Mouse (Mus musculus): ENCODE results near the gene Acod1.
A peak's percentile ranks its signal among the peaks of the same experiment; 100 is the strongest.

Acod1 gene

DNA sequence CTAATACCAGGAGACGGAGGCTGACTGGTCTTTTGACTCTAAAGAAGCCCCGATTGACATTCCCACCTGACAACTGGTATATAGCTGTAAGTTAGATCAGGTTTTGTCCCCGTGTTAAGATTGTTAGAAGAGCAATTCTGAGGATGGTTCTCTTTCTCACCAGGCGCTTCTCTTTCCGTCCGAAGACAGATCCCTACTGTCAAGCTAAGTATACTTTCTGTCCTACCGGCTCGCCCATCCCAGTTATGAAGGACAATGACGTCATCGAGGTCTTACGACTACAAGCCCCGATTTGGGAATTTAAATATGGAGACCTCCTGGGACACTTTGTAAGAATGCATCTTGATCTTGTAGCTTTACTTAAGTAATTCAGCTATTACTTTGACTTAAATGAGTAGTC lies 24.7 kb downstream of the Acod1 start:
- no peak for DNase-seq (ENCODE audit: low read depth in 1 of 2, low spot score in 2 of 2)

DNA sequence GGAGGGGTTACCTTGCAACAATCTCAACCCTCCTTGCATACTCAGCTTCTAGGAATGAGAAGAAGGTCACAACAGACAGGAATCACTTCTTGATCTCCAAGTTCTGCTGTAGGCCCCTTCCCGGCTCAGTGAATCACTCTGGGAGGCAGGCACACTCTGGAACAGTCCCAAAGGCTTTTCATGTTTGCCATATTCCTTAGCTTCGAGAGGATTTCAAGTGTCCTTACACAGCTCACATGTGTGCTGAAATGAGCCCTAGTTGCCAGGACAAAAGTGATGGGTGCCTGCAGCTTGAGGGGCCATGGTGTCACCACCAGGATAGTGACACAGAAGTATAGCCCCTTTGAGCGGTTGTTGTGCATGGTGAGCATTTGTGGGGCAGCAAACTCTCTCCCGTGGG lies 26.0 kb downstream of the Acod1 start:
- DNase-seq (ENCODE audit: low read depth in 1 of 2, low spot score in 2 of 2) = no peak

- no peak for DNase-seq (ENCODE audit: low read depth in 1 of 2, low spot score in 2 of 2)
Measured at GRCm38 (mm10) chr14:103073825-103074224, 27.0 kb downstream of the Acod1 start.

GRCm38 (mm10) chr14:103075166-103075565 lies 28.4 kb downstream of the Acod1 start:
- no peak for DNase-seq (ENCODE audit: low read depth in 1 of 2, low spot score in 2 of 2)

DNA sequence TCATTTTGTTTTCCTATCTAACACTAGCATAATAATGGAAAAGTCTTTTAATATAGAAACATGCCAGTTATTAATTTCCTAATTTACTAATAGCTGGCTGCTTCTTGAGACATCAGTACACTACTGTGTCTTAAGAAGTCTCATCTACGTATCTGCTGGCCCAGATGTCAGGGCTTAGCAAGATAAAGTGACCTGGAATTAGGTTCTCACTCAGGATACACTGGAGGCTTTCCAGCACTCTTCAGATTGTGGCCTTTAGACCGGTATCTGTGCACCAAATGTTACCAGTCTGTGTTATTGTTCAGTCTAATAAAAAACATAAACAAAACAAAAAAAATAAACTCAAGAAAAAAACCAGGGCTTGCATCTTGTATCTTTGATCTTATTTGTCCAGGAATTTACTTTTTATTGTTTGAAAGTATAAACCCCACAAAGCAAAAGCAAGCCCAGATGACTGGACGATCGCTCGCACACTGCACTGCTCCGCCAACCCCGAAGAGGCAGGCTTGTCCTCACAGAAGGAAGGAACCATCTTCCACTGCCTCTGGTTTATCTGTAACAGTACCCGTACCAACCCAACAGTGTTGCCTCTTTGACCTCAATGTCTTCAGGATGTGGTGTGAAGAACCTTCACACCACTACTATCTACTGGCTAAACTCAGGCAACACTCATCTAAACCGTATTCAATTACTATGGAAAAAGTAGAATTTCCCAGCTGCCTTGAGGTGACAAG lies 30.7 kb downstream of the Acod1 start:
- DNase-seq (ENCODE audit: low read depth in 1 of 2, low spot score in 2 of 2) = no peak

GRCm38 (mm10) chr14:103078006-103078912 lies 31.5 kb downstream of the Acod1 start:
- no peak for DNase-seq (ENCODE audit: low read depth in 1 of 2, low spot score in 2 of 2)

DNA sequence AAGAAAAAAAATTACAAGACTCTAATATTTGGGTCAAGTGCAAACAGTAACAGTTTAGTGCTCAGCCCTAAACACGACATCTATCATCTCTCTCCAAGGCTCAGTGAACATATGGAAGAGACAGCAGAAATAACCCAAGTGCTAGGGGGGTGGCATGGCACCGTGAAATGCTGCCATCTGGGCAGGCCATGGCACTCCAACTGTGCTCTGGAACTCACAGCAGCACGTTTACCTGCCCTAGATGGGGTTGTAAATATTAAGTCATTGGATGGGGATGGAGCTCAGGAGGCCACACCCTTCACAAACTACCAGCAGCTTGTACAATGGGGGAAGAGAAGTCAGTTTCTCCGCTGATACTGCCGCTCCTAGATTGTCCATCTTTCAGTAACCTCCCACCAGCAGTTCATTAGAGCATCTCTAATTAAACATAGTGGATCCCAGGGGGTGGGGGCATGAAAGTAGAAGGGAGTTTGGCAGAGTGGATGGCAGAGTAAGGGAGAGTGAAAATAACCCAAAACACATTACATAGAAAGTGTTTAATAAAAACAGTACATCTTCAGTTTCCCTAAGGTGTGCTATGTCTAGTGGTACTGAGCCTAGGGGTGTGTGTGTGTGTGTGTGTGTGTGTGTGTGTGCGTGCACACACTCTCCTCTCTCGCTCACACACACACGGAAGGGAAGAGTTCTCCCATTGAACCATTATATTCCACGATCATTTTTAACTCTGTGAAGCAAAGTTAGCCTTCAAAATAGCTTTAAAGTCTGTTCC lies 32.6 kb downstream of the Acod1 start:
- no peak for DNase-seq (ENCODE audit: low read depth in 1 of 2, low spot score in 2 of 2)

DNA sequence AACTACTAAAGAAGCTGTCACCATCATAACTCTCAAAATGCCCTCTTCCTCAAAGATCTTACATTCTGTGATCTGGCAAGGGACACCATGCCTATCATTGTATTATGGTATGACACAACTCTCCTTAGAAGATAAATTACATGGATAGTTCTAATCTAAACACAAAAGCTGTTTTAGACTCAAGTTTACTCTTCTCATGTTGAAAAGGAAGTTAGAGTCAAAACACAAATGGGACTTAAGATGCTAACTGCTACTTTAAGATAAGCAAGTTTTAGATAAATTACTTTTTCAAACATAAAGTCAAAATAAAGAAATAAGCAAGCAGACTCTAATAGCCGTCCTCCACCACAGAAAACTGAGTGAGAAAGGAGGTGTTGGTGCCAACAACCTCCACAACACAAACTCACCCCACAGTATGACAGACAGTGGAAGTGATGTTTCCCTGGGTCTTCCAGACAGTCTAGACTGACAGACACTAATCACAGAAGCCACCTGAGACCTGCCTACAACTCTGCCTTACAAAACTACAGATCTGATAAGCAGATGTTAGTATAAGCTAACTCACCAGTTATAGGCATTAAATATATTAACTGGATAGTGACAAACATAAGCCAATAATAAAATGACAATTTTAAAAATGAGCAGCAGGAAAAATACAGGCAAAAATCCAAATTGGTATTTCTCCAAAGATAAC lies 39.2 kb downstream of the Acod1 start:
- DNase-seq (ENCODE audit: low read depth in 1 of 2, low spot score in 2 of 2) = no peak

GRCm38 (mm10) chr14:103086671-103087324 lies 40.0 kb downstream of the Acod1 start:
- DNase-seq (ENCODE audit: low read depth in 1 of 2, low spot score in 2 of 2) = no peak

DNA sequence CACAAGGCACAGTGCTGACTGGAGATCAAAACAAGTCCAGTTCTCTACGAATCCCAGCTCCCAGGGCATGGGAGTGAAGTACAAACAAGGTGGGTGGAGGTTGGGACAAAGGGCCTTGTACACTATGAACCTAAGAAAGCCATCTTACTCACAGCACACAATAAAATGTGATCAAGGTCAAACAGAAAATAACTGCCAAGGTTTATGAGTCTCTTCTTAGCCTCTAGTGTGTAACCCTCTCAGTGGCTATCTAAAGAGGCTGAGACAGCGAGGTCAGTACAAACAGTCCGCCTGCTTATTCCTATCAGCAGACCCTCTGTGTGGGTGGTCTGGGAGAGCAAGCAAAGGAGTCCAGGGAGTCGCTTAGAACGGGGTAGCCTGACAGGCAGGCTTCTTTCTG lies 41.1 kb downstream of the Acod1 start:
- no peak for DNase-seq (ENCODE audit: low read depth in 1 of 2, low spot score in 2 of 2)

- no peak for DNase-seq (ENCODE audit: low read depth in 1 of 2, low spot score in 2 of 2)
Measured at GRCm38 (mm10) chr14:103088624-103089023, 41.8 kb downstream of the Acod1 start.

DNA sequence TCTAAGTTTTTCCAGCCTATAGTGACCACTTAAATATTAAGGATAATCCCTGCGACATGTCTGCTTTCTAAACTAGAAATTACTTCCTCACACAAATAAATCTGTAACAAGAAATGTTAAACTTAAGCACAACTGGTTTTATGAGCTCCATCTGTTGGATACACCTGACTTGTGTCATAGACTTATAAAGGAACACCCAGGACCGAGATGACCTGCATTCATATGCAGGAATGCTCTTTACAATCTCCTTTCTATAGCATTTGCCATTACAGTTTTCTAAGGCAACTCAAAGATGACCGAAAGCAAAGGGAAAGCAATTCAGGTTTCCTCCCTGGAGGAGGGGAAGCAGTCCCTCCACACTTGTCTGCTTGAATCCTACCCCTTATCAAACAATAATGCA lies 46.5 kb downstream of the Acod1 start:
- no peak for DNase-seq (ENCODE audit: low read depth in 1 of 2, low spot score in 2 of 2)

DNA sequence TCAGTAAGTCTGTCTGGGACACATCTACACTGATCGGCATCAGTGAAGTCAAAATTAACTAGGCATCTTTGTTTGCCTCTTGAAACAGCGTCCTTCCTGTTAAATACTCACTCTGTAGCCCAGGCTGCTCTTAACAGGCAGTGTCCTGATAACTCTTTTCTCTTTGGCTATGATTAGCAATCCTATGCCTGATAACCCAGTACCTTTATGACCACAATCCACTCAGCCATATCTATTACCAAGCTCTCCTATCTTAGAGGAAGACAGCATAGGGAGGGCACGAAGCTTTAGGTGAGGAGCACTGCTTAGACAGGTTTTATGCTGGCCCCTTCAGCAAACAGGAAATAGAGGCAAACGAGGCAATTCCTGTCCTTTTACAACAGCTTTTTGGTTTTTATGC lies 46.9 kb downstream of the Acod1 start:
- DNase-seq (ENCODE audit: low read depth in 1 of 2, low spot score in 2 of 2) = no peak

- DNase-seq (ENCODE audit: low read depth in 1 of 2, low spot score in 2 of 2) = no peak
Measured at GRCm38 (mm10) chr14:103095036-103095435, 48.3 kb downstream of the Acod1 start.

GRCm38 (mm10) chr14:103095826-103096225 lies 49.0 kb downstream of the Acod1 start:
- no peak for DNase-seq (ENCODE audit: low read depth in 1 of 2, low spot score in 2 of 2)

GRCm38 (mm10) chr14:103096621-103097020 lies 49.8 kb downstream of the Acod1 start:
- DNase-seq (ENCODE audit: low read depth in 1 of 2, low spot score in 2 of 2) = no peak

GRCm38 (mm10) chr14:103098213-103098586 lies 51.4 kb downstream of the Acod1 start:
- DNase-seq (ENCODE audit: low read depth in 1 of 2, low spot score in 2 of 2) = no peak

DNA sequence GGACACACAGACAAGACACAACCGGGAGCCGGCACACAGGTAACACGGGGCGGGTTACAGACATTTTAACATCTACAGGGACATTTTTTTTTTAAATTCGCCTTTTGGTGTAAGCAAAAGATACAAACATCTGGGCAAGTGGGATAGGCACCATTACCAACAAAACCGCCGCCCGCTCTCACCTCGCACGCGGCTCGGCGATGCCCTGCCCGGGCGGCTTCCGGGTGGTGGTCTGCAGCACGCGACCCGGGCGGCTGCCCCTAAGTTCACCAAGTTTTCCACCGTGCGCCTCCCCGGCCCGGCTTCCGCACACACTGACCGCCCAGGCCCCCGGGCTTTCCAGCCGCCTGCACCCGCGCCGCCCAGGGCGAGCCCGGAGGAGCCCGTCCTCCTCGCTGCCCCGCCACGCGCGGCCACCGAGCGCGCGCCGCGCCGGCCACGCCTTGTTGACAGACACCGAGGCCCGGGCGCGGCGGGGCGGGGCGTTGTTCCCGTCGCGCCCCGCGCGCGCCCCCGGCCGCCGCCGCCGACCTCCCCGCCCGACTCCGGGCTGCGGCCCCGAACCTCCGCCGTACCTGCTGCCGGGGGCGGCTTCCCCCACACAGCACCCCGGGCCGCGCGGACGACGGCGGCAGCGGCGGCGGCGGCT lies 51.9 kb downstream of the Acod1 start:
- DNase-seq (ENCODE audit: low read depth in 1 of 2, low spot score in 2 of 2) = peak; percentile 50 to 69

- peak; percentile 75 to 82 for DNase-seq (ENCODE audit: low read depth in 1 of 2, low spot score in 2 of 2)
Measured at GRCm38 (mm10) chr14:103099238-103099933, 52.6 kb downstream of the Acod1 start, which contains the start of gene Fbxl3. Gene Fbxl3, minus strand, starts transcription at chr14:103099566.
